Mouse (Mus musculus): ENCODE data around the gene Gchfr. TPM values are rescaled to one million over a fixed set of nuclear protein-coding genes. Genes with fewer than 3 reads are reported as not detected.
A peak's percentile ranks its signal among the peaks of the same experiment; 100 is the strongest.

Gene Gchfr
- total RNA-seq, 1 experiment from 2014 or later, result not detected

DNA sequence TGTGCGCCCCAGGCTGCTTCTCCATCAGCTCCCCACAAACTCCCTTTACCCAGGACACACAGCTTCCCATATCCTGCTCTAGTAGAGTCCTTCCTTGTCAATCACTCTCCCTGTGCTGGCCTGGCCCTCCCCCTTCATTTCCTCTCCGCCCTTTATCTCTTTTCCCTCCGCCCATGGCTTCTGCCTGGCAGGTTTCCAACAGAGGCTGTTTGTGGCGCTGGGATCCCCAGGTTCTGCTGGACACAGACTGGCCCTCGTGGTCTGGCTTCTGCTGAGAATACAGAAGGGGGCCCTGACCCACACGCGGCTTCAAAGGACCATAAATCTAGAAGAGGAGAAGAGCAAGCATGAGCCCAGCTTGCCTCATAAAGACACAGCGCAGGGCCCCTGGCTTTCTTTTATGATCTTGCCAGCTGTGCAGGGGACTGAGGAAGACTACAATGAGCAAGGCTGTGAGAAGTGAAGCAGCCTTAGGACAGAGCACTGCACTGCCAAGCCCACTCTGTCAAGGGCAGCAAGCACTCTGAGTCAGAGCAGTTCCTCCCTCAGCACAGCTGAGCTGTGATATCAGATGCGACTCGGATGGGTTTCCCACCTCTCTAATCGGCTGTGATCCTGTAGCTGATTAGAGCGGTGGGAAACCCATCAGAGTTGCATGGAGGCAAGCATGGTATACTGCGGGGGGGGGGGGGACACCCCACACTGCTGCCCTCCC lies 5.4 kb downstream of the Gchfr start:
- ATAC-seq (replicated peaks; ENCODE audit: low read depth, poor library complexity, severe bottlenecking), result peak; percentile 74

DNA sequence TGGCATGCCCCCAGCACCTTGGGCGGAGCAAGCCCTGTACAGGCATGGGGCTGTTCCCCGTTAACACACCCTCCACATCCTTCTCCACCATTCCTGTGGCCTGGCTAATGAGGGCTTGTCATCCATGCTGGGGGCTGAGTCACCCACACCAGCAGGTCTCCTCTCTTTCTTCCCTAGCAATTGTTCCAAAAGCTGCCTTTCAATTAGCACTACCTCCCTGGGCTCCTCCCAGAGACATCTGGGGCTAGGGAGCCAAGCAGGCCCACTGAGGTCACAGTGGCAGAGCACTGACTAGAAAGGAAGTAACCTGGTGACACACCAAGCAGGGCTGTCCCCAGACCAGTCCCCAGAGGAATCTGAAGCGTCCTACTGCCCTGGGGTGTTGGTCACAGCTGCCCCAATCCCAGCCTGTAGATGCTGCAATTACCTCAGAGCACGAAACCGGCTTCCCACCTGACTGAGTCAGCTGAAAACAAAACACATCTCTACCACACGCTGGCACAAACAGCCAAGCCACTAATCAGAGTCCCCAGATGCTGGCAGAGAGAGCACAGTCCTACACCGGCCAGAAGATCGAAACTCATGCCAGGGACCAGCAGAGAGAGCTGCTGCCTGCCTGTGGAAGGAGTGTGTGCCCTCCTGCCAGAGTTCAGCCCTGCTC lies 6.5 kb downstream of the Gchfr start, which contains the start of gene Gm14137:
Gene Gm14137, plus strand, starts transcription at position 519 of the 661 bp plus-strand sequence.
- ATAC-seq (replicated peaks; ENCODE audit: low read depth, poor library complexity, severe bottlenecking), result no peak

DNA sequence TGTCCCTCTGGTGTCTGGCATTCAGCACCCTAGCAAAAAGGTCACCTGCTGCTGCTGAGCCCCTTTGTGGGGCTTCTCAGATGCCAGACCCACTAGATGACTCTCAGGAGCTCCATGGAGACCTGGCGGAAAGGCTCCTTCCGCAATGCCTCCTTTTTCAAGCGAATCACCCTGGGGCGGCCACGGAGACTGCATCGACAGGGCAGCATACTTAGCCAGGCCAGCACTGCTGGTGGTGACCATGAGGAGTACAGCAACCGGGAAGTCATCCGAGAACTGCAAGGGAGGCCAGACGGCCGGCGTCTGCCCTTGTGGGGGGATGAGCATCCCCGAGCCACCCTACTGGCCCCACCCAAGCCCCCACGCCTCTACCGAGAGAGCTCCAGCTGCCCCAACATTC lies 7.3 kb downstream of the Gchfr start:
- no peak for ATAC-seq (replicated peaks; ENCODE audit: low read depth, poor library complexity, severe bottlenecking)

DNA sequence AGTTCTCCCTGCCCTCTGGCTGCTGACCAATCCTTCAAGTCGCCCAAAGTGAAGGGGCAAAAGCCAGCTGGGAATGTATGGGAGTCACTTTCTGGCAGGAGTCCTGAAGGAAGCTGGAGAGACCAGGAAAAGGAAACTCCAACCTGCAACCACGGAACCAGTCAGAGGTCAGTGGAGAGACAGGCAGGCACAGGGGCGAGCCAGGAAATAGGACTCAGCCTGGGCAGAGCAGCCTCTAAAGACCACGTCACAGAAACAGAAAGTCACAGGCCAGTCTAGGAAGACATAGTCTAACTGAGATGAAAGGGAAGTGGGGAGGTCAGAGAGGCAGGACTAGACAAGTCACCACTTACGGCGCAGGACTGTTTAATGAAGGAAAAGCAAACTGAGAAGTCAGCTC lies 8.0 kb downstream of the Gchfr start:
- no peak for ATAC-seq (replicated peaks; ENCODE audit: low read depth, poor library complexity, severe bottlenecking)

DNA sequence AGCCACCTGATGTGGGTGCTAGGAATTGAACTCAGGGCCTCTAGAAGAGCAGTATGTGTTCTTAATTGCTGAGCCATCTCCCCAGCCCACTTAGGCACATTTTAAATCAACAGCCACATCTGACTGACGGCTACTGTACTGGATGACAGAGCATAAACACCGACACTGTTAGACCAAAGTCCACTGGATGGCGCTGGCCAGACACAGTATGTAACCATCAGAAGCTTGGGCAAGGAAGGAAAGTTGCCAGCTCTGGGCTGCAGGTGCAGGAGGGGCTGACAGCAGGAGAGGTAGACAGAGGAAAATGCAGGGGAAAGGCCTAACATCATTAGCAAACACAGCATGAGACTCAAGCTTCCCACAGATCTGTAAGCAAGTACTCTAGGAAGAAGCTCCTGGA lies 9.2 kb downstream of the Gchfr start:
- ATAC-seq (replicated peaks; ENCODE audit: low read depth, poor library complexity, severe bottlenecking), result no peak

DNA sequence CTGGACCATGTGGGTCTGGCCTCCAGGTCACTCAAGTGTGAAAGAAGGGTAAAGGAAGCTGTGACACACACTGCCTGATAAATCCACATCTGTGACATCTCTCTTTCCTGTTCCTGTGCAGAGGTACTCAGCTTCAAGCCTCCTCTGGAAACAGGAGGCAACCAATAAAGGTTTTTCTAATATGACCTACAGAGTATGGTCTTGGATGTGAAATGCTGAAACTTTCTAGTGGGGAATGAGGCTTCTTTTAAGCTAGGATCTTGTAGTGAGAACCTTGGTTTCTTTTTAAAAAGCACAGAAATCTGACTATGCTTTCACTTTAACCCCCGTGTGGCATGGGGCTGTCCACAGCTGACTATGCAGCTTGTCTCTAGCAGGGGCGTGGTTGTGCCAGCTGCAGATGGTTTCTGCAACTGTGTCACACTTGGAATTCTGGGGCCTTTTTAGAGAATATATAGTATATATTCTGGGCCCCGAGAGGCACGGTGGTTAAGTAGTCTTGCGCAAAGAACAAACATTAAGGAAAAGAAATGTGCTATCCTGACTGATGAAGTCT lies 9.9 kb downstream of the Gchfr start:
- ATAC-seq (replicated peaks; ENCODE audit: low read depth, poor library complexity, severe bottlenecking), result no peak

DNA sequence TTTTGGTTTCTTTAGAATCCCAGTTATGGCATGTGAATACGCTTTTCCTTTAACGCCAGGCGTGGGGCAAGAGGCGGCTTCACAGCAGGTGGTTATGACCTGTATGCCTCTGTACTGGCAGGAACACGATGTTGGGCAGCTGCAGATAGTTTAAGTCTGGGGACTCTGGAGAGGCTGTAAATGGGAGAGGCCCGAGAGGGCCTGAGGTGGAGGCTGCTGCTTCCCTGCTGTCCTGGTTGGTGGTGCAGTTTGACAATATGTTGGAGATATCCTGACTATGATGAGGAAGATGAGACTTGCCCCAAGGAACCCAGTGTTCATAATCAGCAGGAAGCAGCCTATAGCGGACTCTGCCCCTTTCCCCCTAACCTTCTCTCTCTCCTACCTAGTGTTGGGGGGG lies 15.3 kb downstream of the Gchfr start:
- ATAC-seq (replicated peaks; ENCODE audit: low read depth, poor library complexity, severe bottlenecking), result no peak

DNA sequence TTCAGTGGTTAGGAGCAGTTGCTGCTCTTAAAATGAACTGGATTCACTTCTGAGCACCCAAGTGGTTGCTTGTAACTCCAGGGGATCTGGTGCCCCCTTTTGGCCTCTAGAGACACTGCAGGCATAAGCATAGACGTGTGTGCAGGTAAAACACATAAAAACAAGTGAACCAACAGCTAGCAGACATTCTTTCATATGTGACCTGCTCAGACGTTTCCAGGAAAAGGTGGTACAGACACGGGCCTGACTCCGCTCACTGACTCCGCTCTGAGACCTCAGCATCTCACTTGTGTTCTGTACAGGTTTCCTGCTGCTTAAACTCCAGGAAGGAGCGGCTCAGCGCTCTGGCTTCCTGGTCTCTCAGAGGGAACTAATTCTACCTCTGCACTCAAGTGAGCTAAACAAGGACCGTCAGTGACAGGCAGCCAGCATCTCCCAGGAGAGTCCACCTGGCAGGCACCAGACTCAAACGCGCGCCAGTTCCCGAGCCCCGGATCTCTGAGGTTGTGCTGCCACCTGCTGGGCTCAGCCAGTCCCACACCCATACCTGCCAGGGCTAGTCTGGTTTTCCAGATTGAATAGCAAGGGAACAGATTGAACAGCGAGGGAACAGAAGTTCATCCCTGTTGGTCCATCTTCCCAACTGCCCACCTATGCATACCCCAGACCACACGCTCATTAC lies 21.6 kb downstream of the Gchfr start:
- peak; percentile 99 for ATAC-seq (replicated peaks; ENCODE audit: low read depth, poor library complexity, severe bottlenecking)

DNA sequence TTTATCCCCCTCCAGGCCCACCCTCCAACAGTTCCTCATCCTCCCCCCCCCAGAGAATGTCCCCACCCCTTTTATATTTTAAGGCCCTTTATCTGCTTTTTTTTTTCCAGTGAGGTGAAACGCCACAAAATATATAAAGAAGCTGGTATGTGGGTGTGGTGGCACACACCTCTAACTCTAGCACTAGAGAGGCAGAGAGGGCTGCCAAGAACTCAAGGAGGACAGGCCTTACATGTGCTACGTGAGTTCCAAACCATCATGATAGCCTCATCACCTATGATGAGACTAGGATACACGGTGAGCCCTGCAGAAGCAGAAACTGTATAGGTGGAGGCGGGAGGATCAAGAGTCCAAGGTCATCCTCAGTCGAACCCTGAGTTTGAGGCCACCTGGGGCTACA lies 23.4 kb downstream of the Gchfr start:
- ATAC-seq (replicated peaks; ENCODE audit: low read depth, poor library complexity, severe bottlenecking), result no peak

DNA sequence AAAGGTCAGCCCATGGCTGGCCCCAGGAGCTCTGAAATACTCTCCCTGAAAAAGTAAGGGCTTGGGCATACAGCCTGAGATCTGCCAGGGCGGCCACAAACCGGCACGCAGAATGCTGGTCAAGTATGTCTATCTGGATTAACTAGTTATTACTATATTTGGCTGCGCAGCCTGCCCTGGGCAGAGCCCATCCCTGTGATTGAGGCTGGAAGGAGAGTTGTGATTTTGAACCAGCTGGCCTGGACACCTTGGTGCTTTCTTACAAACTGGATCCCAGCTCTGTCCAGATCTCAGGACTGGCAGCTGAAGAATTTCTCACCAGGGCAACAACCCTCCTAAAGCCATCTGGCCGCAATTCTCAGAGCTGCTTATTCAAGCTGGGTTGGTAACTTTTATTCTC lies 26.6 kb downstream of the Gchfr start:
- ATAC-seq (replicated peaks; ENCODE audit: low read depth, poor library complexity, severe bottlenecking), result no peak

DNA sequence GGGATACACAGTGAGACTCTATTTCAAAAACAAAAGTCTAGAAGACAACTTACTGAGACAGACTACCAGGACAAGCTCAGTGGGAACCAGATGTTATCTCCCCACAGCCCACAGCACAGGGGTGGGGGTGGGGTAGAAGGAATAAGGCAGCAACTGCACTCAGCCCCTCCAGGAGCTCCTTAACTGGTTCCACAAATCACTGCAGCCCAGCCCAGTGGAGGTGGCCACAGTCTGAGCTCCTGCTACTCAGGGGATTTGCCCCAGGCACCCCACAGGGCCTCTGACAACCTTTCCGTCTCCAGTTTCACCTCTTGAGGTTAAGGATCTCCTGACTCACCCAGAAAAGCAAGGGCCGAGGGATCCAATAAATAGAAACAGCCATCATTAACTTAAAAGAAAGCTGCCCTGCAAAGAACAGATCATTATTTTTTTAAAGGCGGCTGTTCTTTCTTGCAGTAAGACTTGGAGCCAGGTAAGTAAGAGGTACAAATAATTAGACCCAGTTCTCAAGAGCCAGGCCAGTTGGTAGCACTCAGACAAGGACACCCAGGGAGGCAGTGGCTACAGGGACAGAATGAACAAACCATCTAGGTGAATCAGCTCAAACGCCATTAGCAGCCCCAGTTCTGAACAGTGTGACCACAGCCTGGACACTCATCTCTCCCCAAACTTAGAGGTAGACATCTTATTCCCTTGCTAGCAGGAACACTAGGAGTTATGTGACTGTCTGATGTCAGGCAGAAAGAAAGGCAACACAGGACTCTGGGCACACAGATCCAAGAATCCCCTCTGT lies 28.9 kb downstream of the Gchfr start:
- peak; percentile 45 for ATAC-seq (replicated peaks; ENCODE audit: low read depth, poor library complexity, severe bottlenecking)

DNA sequence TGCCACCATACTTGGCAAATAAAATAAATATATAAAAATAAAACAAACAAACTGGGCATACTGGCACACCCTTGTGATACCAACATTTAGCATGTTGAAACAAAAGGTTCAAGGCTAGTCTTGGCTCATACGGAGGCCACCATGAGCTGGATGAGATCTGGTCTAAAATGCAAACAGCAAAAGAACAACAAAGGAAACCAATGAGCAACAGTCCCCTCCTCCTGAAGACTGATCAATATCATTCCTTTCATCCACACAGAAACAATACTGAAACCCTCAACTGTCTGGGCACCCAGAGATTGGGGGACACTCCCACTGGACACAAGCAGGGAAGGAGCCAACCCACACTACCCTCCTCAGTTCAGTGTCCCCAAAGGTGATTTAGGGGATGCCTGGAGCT lies 29.9 kb downstream of the Gchfr start:
- ATAC-seq (replicated peaks; ENCODE audit: low read depth, poor library complexity, severe bottlenecking), result no peak

DNA sequence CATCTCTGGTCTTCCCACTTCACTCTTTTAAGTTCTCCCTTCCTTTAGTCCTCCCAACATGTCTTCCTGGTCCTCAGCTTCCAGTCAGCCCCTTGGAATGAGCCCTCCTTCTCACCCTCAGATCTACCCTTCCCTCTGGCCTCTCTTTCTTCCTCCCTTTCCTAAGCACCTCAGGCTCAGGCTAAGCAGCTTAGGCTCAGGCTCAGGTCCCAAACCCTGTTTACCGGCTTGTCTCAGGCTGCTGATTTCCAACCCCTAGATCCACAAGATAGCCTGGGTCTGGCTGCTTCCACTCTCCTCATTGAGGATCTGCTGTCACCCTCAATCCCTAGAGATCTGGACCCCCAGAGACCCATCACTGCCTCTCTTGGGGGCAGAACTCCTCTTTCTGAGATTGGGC lies 30.5 kb downstream of the Gchfr start:
- no peak for ATAC-seq (replicated peaks; ENCODE audit: low read depth, poor library complexity, severe bottlenecking)

DNA sequence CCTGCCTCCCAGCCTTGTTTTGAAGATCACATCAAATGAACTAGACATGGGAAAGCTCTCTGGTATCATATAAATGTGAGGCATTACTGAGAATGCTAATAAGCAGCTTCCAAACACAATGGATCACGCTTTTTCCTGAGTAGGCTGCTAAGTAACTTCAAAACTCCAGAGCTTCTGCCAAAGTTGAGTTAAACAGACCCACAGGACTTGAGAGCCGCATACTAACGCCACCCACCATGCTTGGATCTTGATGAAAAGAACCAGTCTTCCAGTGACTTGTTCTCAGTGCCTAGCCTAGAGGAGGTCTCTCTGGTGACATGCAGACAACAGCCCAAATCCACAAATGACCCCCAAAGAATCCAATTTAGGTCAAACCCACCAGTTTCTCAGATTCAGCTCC lies 31.4 kb downstream of the Gchfr start:
- no peak for ATAC-seq (replicated peaks; ENCODE audit: low read depth, poor library complexity, severe bottlenecking)

DNA sequence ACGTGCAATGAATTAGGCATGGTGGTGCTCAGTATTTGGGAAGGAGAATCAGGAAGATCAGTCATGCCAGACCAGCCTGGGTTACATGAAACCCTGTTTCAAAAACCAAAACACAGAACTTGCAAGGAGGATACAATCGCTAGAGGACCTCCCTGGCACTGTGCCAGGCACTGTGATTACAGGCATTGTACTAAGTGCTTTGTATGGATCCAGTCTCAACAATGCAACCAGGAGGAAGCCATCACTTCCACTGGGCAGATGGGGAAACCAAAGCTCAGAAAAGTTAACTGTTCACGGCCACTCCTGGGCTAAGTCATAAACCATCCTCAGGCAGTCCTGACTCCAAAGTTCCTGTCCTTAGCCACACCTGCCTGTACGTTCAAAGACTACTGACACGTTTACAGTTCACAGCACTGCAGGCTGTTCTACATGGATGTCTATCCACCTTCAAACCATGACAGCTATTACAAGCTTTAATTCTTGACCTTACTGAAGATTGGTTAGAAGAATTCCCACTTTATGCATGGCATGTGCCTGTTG lies 35.4 kb downstream of the Gchfr start:
- ATAC-seq (replicated peaks; ENCODE audit: low read depth, poor library complexity, severe bottlenecking), result no peak

DNA sequence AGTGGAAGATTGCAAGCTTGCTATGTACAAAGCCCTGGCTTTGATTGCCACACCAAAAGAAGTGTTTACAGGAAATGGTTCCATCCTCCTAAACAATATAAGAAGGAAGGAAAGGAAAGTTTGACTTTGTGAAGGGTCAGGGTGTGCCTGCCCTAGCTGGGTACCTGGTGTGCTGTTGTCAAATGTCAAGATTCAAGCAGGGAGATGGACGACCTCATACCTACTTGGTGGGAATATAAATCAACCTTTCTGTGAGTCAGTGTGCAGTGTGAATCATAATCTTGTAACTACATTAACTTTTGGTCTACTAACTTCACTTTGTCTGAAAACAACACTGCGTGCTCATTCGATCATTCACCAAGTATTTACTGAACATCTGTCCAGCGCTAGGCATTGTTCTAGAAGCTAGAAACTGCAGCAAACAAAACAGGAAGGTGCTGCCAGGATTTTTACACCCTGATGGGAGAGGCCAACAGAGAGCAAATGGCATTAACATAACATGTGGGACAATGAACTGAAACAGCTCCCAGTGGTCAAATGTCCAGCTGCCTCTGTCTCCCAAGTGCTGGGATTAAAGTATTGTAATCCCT lies 36.4 kb downstream of the Gchfr start:
- ATAC-seq (replicated peaks; ENCODE audit: low read depth, poor library complexity, severe bottlenecking), result no peak

DNA sequence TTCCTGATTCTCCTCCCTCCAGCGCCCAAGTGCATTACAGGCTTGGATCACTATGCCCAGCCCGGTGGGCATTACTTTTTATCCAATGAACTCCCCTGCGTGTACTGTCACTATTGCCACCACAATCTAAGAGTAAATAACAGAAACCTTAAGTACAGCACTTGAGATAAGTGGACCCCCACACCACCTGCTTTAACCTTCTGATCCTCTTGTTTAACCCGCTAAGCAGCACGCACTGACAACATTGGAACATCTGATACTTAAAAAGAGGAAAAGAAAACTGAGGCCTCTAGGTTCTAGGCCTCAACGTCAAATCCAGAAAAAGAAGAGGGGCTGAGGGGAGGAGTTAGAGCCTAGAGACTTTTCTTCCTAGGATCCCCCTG lies 40.4 kb downstream of the Gchfr start:
- peak; percentile 24 for ATAC-seq (replicated peaks; ENCODE audit: low read depth, poor library complexity, severe bottlenecking)

DNA sequence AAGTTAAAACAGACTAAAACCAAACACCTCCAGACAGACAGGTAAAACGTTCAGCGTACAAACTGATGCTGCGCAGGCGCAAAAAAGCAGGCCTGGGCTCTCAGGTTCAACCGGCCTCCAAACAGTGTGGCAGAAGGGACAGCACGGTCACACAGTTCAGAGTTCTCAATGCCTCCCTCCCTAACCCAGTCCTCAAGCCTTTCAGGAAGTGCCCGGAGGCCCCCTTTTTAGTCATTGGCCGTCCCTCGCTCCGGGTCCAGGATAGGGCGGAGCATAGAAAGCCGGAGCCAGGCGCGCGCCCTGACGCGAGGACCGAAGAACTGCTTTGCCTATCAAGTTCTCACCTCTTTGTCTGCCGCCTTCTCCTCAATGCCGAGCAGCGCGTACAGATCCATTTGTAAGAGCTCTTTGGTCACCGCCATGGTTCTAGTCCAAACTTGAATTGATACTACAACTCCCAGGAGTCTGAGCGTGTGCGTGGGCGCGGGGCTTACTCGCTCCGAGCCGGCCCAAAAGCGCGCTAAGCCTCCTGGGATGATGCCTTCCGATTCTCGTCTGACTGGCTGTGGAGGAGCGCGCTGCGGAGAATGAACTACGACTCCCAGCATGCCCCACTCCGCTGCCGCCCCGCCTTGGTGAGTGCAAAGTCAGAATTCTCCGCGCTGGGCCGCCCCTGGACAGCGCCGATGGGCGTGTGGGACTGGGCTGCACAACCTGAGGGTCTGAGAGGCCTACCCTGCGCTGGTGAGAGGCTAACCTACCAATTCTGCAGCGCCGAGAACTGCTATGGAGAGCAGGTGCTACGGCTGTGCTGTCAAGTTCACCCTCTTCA lies 41.0 kb downstream of the Gchfr start, which contains the start of the genes Zfyve19 and Dnajc17:
Gene Zfyve19, plus strand, starts transcription at position 274 of the 832 bp plus-strand sequence.
Gene Dnajc17, minus strand, starts transcription at position 452 of the 832 bp plus-strand sequence.
- ATAC-seq (replicated peaks; ENCODE audit: low read depth, poor library complexity, severe bottlenecking), result peak; percentile 93

DNA sequence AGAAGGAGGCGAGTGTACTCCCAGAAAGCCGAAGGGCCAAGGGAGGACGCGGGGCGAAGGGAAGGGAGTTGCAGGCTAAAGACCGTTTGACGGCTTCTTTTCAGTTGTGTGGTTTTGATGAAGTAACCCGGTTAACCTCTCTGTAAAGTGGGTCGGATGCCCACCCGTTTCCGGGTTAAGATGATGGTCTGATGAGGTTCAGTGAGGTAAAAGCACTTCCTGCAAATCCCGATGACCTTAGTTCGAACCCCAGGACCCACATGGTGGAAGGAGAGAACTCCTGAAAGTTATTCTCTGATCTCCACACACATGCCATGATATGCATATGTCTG lies 41.6 kb downstream of the Gchfr start:
- ATAC-seq (replicated peaks; ENCODE audit: low read depth, poor library complexity, severe bottlenecking), result peak; percentile 12

Data from common myeloid progenitor, adult 5-6 weeks (primary cell).